1 mouse cellular context compared by ENCODE assay signal in genomic region chr1:170163398-170163943, GRCm38 (mm10).
A peak's percentile ranks its signal among the peaks of the same experiment; 100 is the strongest.
TF ChIP-seq lines count a peak whose summit lies in the region.

No protein-coding gene starts in this region.

TF ChIP-seq in MEL, 35 proteins besides CTCF, POLR2A, EP300 and RAD21 (continued from another document):
- TF ChIP-seq BHLHE40 (IDR thresholded peaks at IDR 0.05; ENCODE audit: borderline replicate concordance, low read depth, low read length), result peak; percentile 26; the same call in 1 of the 2 replicates
- no peak; the same call in 1 of the 2 replicates for TF ChIP-seq MXI1 (IDR thresholded peaks at IDR 0.05; ENCODE audit: low read depth, low read length)
